Mouse (Mus musculus) cerebellum, postnatal 36 days (tissue): ENCODE results near the gene Wrnip1.

Experiments
- DNase-seq, 2 experiments: peaks; one replicate each; pipeline ENCODE4 v3.0.0; 2021 to 2022; ENCODE audit warnings: mixed read lengths in 2 of 2

Wrnip1 gene

GRCm38 (mm10) chr13:32801693-32802221 lies at the start of gene Wrnip1:
TSS of gene Wrnip1 (plus strand) at chr13:32802038.
- peak; percentile 96 to 97 for DNase-seq

GRCm38 (mm10) chr13:32752066-32752657 lies 49.7 kb upstream of the Wrnip1 start:
- no peak for DNase-seq

GRCm38 (mm10) chr13:32759036-32759435 lies 42.8 kb upstream of the Wrnip1 start:
- no peak for DNase-seq

- no peak for DNase-seq
Measured at GRCm38 (mm10) chr13:32760795-32761194, 41.0 kb upstream of the Wrnip1 start.

- no peak for DNase-seq
Measured at GRCm38 (mm10) chr13:32763141-32763540, 38.7 kb upstream of the Wrnip1 start.

- DNase-seq: no peak
Measured at GRCm38 (mm10) chr13:32764448-32764847, 37.4 kb upstream of the Wrnip1 start.

- DNase-seq: peak in 1 of 2 experiments; percentile 13
Measured at GRCm38 (mm10) chr13:32768104-32768503, 33.7 kb upstream of the Wrnip1 start.

GRCm38 (mm10) chr13:32769960-32770359 lies 31.9 kb upstream of the Wrnip1 start:
- DNase-seq: peak; percentile 3 to 6

- no peak for DNase-seq
Measured at GRCm38 (mm10) chr13:32775889-32776288, 25.9 kb upstream of the Wrnip1 start.

- DNase-seq: no peak
Measured at GRCm38 (mm10) chr13:32776350-32776749, 25.5 kb upstream of the Wrnip1 start.

GRCm38 (mm10) chr13:32778861-32779260 lies 23.0 kb upstream of the Wrnip1 start:
- DNase-seq: no peak

- DNase-seq: no peak
Measured at GRCm38 (mm10) chr13:32783055-32783454, 18.8 kb upstream of the Wrnip1 start.

GRCm38 (mm10) chr13:32783816-32784215 lies 18.0 kb upstream of the Wrnip1 start, which contains the start of gene Mylk4:
TSS of gene Mylk4 (minus strand) at chr13:32783954.
- no peak for DNase-seq

- no peak for DNase-seq
Measured at GRCm38 (mm10) chr13:32787584-32787983, 14.3 kb upstream of the Wrnip1 start.

- DNase-seq: no peak
Measured at GRCm38 (mm10) chr13:32789781-32790180, 12.1 kb upstream of the Wrnip1 start.

GRCm38 (mm10) chr13:32794619-32795018 lies 7.2 kb upstream of the Wrnip1 start:
- no peak for DNase-seq

- no peak for DNase-seq
Measured at GRCm38 (mm10) chr13:32795166-32795565, 6.7 kb upstream of the Wrnip1 start.

GRCm38 (mm10) chr13:32797085-32797484 lies 4.8 kb upstream of the Wrnip1 start:
- no peak for DNase-seq

GRCm38 (mm10) chr13:32799131-32799530 lies 2.7 kb upstream of the Wrnip1 start:
- DNase-seq: no peak

GRCm38 (mm10) chr13:32800859-32801258 lies 979 bp upstream of the Wrnip1 start:
- DNase-seq: no peak

- peak; percentile 46 to 48 for DNase-seq
Measured at GRCm38 (mm10) chr13:32802259-32803081, 632 bp downstream of the Wrnip1 start, which contains the start of gene D930007J09Rik. TSS of gene D930007J09Rik (minus strand) at chr13:32802849.

- DNase-seq: no peak
Measured at GRCm38 (mm10) chr13:32803701-32804345, 2.0 kb downstream of the Wrnip1 start.

GRCm38 (mm10) chr13:32806820-32807219 lies 5.0 kb downstream of the Wrnip1 start:
- DNase-seq: peak in 1 of 2 experiments; percentile 14
